In genomic region chr2:31667332-31667731, GRCm38 (mm10) we compare ENCODE assay signal across 11 mouse cellular contexts. TPM values are rescaled to one million over a fixed set of nuclear protein-coding genes. Genes with fewer than 3 reads are reported as not detected.
DNase-seq lines count a peak whose midpoint lies in the region; ATAC-seq and TF ChIP-seq lines count a peak whose summit lies in the region.
"Had no signal": no experiment of that assay in that cellular context is flagged by ENCODE, and none has a peak within 500 bp of the region (broad histone marks: within the 10 kb centered on the region; RNA-seq: fewer than 3 reads in every experiment).

No protein-coding gene starts in this region.

- H3K9ac ChIP-seq in midbrain, embryonic 14.5 days (replicated peaks; ENCODE audit: low read length) = no peak overlapping the region
- H3K9ac ChIP-seq in midbrain, embryonic 15.5 days = no peak overlapping the region
- H3K9ac ChIP-seq: midbrain, embryonic 12.5 days had no signal

- no peak overlapping the region for H3K4me2 ChIP-seq in midbrain, embryonic 14.5 days (ENCODE audit: low read length)
- H3K4me2 ChIP-seq in midbrain, embryonic 15.5 days = no peak overlapping the region
- H3K4me2 ChIP-seq: midbrain, embryonic 12.5 days had no signal

- peaks cover 4% of the 10 kb centered on the region; the same call in 1 of the 2 replicates for H3K4me1 ChIP-seq in midbrain, embryonic 14.5 days (ENCODE audit: control insufficient read depth, insufficient read depth, low read length)
- peaks cover 12% of the 10 kb centered on the region for H3K4me1 ChIP-seq in midbrain, embryonic 15.5 days

- DNase-seq in gastrocnemius, adult 2 months = no peak
- DNase-seq in gastrocnemius, postnatal 10 days = no peak
- peak; percentile 69 for DNase-seq in midbrain, embryonic 14.5 days
- peak; percentile 81 for DNase-seq in embryo, embryonic 10.5 days (ENCODE audit: low spot score)
- peak; percentile 76 for DNase-seq in retina, embryonic 14.5 days (ENCODE audit: low spot score)
- DNase-seq in layer of hippocampus, adult 9-11 months = no peak
- DNase-seq: thymus, adult 18-20 months had no signal

- intact Hi-C loops in gastrocnemius, adult 2 months (cut with DNase I) = no loop called here

- H3K27me3 ChIP-seq in midbrain, embryonic 14.5 days (ENCODE audit: control insufficient read depth, insufficient read depth, low read length) = peaks cover 11% of the 10 kb centered on the region; the same call in 1 of the 2 replicates
- peaks cover 13% of the 10 kb centered on the region for H3K27me3 ChIP-seq in midbrain, embryonic 15.5 days (replicated peaks)

- H3K27ac ChIP-seq in gastrocnemius, adult 2 months = no peak overlapping the region
- no peak overlapping the region for H3K27ac ChIP-seq in midbrain, embryonic 14.5 days (replicated peaks; ENCODE audit: low read depth, low read length)
- H3K27ac ChIP-seq in midbrain, embryonic 15.5 days = no peak overlapping the region
- H3K27ac ChIP-seq: midbrain, embryonic 12.5 days had no signal

- 18% methylated on average over 4 of the region's 4 CpGs for WGBS in midbrain, embryonic 14.5 days
- 23% methylated on average over 4 of the region's 4 CpGs for WGBS in midbrain, embryonic 15.5 days

- ATAC-seq in midbrain, embryonic 14.5 days (ENCODE audit: low FRiP score, low TSS enrichment) = no peak
- no peak for ATAC-seq in midbrain, embryonic 15.5 days (replicated peaks)
- ATAC-seq in granulocyte monocyte progenitor cell, adult 5-6 weeks (replicated peaks; ENCODE audit: poor library complexity, severe bottlenecking) = no peak

- no peaks in the 10 kb centered on the region for H3K36me3 ChIP-seq in midbrain, embryonic 14.5 days (ENCODE audit: control insufficient read depth, insufficient read depth, low read length)
- no peaks in the 10 kb centered on the region for H3K36me3 ChIP-seq in midbrain, embryonic 15.5 days (replicated peaks)

- peak; percentile 39 for TF ChIP-seq CTCF in gastrocnemius, adult 2 months (IDR thresholded peaks at IDR 0.05)

- H3K9me3 ChIP-seq in midbrain, embryonic 14.5 days (ENCODE audit: control insufficient read depth, low read length) = no peaks in the 10 kb centered on the region
- no peaks in the 10 kb centered on the region for H3K9me3 ChIP-seq in midbrain, embryonic 15.5 days
- H3K9me3 ChIP-seq: midbrain, embryonic 12.5 days had no signal

- H3K4me3 ChIP-seq in gastrocnemius, adult 2 months = no peak overlapping the region
- H3K4me3 ChIP-seq in midbrain, embryonic 14.5 days (replicated peaks; ENCODE audit: low read depth, low read length) = no peak overlapping the region
- H3K4me3 ChIP-seq in midbrain, embryonic 15.5 days = no peak overlapping the region
- H3K4me3 ChIP-seq: midbrain, embryonic 12.5 days had no signal

RNA-seq across cellular contexts. Expression of gene Exosc2, which starts 3.2 kb away (rescaled TPM):
- 1 to 10 TPM; 8.1 to 8.3 TPM for total RNA-seq in gastrocnemius, adult 2 months (2021)
- 10 to 100 TPM; 12.9 to 13.9 TPM for total RNA-seq in gastrocnemius, postnatal 10 days (2021)
- 31.1 and 33.9 TPM in 2 replicates for polyA plus RNA-seq in midbrain, embryonic 14.5 days (2014; fragmentation: Nextera tagmentation; extraction: Ambion mirVana)
- polyA plus RNA-seq in midbrain, embryonic 15.5 days (2015; fragmentation: Nextera tagmentation; extraction: Ambion mirVana) = 40.3 and 46.0 TPM in 2 replicates
- 58.1 and 68.7 TPM in 2 replicates for total RNA-seq in granulocyte monocyte progenitor cell, adult 5-6 weeks (2014; fragmentation: Nextera tagmentation)
- 59.2 and 59.7 TPM in 2 replicates for total RNA-seq in granulocyte monocyte progenitor cell, adult 5-6 weeks (2017)

RNA-seq across cellular contexts. Expression of gene Abl1, which starts 20.8 kb away (rescaled TPM):
- 10 to 100 TPM; 23.0 to 25.4 TPM for total RNA-seq in gastrocnemius, adult 2 months (2021)
- total RNA-seq in gastrocnemius, postnatal 10 days (2021) = 10 to 100 TPM; 39.2 to 51.8 TPM
- polyA plus RNA-seq in midbrain, embryonic 14.5 days (2014; fragmentation: Nextera tagmentation; extraction: Ambion mirVana) = 19.6 and 27.6 TPM in 2 replicates
- 21.7 and 22.0 TPM in 2 replicates for polyA plus RNA-seq in midbrain, embryonic 15.5 days (2015; fragmentation: Nextera tagmentation; extraction: Ambion mirVana)
- 41.9 and 65.4 TPM in 2 replicates for total RNA-seq in granulocyte monocyte progenitor cell, adult 5-6 weeks (2014; fragmentation: Nextera tagmentation)
- total RNA-seq in granulocyte monocyte progenitor cell, adult 5-6 weeks (2017) = 21.0 and 24.5 TPM in 2 replicates

RNA-seq across cellular contexts. Expression of gene Prdm12, which starts 27.5 kb away (rescaled TPM):
- not detected for total RNA-seq in gastrocnemius, adult 2 months (2021)
- total RNA-seq in gastrocnemius, postnatal 10 days (2021) = not detected
- 3.1 and 4.7 TPM in 2 replicates for polyA plus RNA-seq in midbrain, embryonic 14.5 days (2014; fragmentation: Nextera tagmentation; extraction: Ambion mirVana)
- 5.4 and 5.9 TPM in 2 replicates for polyA plus RNA-seq in midbrain, embryonic 15.5 days (2015; fragmentation: Nextera tagmentation; extraction: Ambion mirVana)
- total RNA-seq in granulocyte monocyte progenitor cell, adult 5-6 weeks (2014; fragmentation: Nextera tagmentation) = not detected in 2 replicates
- total RNA-seq in granulocyte monocyte progenitor cell, adult 5-6 weeks (2017) = not detected in 2 replicates
- total RNA-seq: heart, adult 8-10 months had no signal

Comparison
In these comparisons a context has a peak if more than half of its experiments do, and no peak if none do; other contexts are left out.
1. DNase-seq: peak in midbrain, embryonic 14.5 days (single experiment), embryo, embryonic 10.5 days (single experiment) and retina, embryonic 14.5 days (single experiment); none in gastrocnemius, adult 2 months (single experiment), gastrocnemius, postnatal 10 days (single experiment) and layer of hippocampus, adult 9-11 months (single experiment).